Mouse (Mus musculus) CH12.LX (cell line): ENCODE data around the gene S1pr1. TPM values are rescaled to one million over a fixed set of nuclear protein-coding genes. Genes with fewer than 3 reads are reported as not detected.

Experiments used
- DNase-seq: peaks from one replicate; pipeline ENCODE4 v3.0.0-alpha.2; 2013; ENCODE audit errors: extremely low read depth
- H3K27ac ChIP-seq: 2 replicates; pipeline ENCODE4 v1.5.1; 2012; ENCODE audit warnings: low read depth, mild to moderate bottlenecking, control low read depth, moderate library complexity; ENCODE audit not compliant: insufficient read depth
- H3K27me3 ChIP-seq: replicated peaks from 2 replicates; pipeline ENCODE3; 2012; ENCODE audit warnings: inconsistent platforms
- H3K36me3 ChIP-seq, 2 experiments: replicated peaks in 1 of 2; 2 replicates each; pipeline versions ENCODE3 to v1.6.1; 2012; ENCODE audit warnings: inconsistent platforms in 1 of 2, low read length in 1 of 2, mild to moderate bottlenecking in 1 of 2, mixed read lengths in 1 of 2, moderate library complexity in 1 of 2; ENCODE audit not compliant: control insufficient read depth in 1 of 2, insufficient read depth in 1 of 2
- H3K4me1 ChIP-seq, 2 experiments: 2 replicates each; pipeline ENCODE4 v1.6.1; 2012; ENCODE audit warnings: inconsistent platforms in 1 of 2, moderate library complexity in 1 of 2; ENCODE audit not compliant: insufficient read depth in 2 of 2, control insufficient read depth in 1 of 2
- H3K4me2 ChIP-seq: 2 replicates; pipeline ENCODE4 v1.6.1; 2012; ENCODE audit warnings: low read depth, mild to moderate bottlenecking, control low read depth; ENCODE audit not compliant: poor library complexity, insufficient read depth, severe bottlenecking
- H3K4me3 ChIP-seq, 3 experiments: fragments of 150-350 bp in 1 of 3; sonication (generic) in 1 of 3; replicated peaks in 1 of 3; 2 replicates each; pipeline versions ENCODE3 to v1.5.1; 2011 to 2012; ENCODE audit warnings: low read depth in 2 of 3, low read length in 2 of 3, mild to moderate bottlenecking in 2 of 3, moderate library complexity in 2 of 3, control low read depth in 1 of 3, improper control_type of control experiment in 1 of 3, inconsistent platforms in 1 of 3, mixed read lengths in 1 of 3; ENCODE audit not compliant: poor library complexity in 1 of 3
- H3K79me2 ChIP-seq: replicated peaks from 2 replicates; pipeline ENCODE4 v1.6.1; 2012; ENCODE audit warnings: mild to moderate bottlenecking, moderate library complexity; ENCODE audit not compliant: control insufficient read depth, poor library complexity, insufficient read depth, severe bottlenecking; ENCODE audit errors: extremely low read depth
- H3K9ac ChIP-seq: 2 replicates; pipeline ENCODE4 v1.6.1; 2012; ENCODE audit warnings: low read depth, mild to moderate bottlenecking, control low read depth, moderate library complexity; ENCODE audit not compliant: insufficient read depth
- H3K9me3 ChIP-seq: replicated peaks from 2 replicates; pipeline ENCODE3; 2012; ENCODE audit warnings: low read length, inconsistent platforms, mixed read lengths
- BHLHE40 ChIP-seq: IDR thresholded peaks from 2 replicates; pipeline ENCODE4 v1.6.1; 2011; ENCODE audit warnings: mild to moderate bottlenecking, low read depth, low read length, improper control_type of control experiment
- CHD1 ChIP-seq: IDR thresholded peaks from 2 replicates; pipeline ENCODE4 v1.6.1; 2012; ENCODE audit warnings: low read depth, low read length, improper control_type of control experiment, inconsistent platforms
- EP300 ChIP-seq: IDR thresholded peaks from 2 replicates; pipeline ENCODE4 v1.6.1; 2011; ENCODE audit warnings: low read length, improper control_type of control experiment
- GABPA ChIP-seq: IDR thresholded peaks from 2 replicates; pipeline ENCODE4 v1.6.1; 2012; ENCODE audit warnings: low read depth, low read length, improper control_type of control experiment, inconsistent platforms; ENCODE audit not compliant: insufficient replicate concordance
- JUN ChIP-seq: IDR thresholded peaks from 2 replicates; pipeline ENCODE4 v1.6.1; 2011; ENCODE audit warnings: low read depth, mild to moderate bottlenecking, low read length, improper control_type of control experiment, moderate library complexity; ENCODE audit not compliant: insufficient read depth
- JUND ChIP-seq: conservative IDR thresholded peaks from 2 replicates; pipeline ENCODE4 v1.6.1; 2011; ENCODE audit warnings: low read depth, low read length, improper control_type of control experiment
- KAT2A ChIP-seq: IDR thresholded peaks from 2 replicates; pipeline ENCODE4 v1.6.1; 2012; ENCODE audit warnings: low read length, improper control_type of control experiment, inconsistent platforms; ENCODE audit not compliant: insufficient replicate concordance
- MAFK ChIP-seq: IDR thresholded peaks from 2 replicates; pipeline ENCODE4 v1.6.1; 2011; ENCODE audit warnings: low read length, improper control_type of control experiment; ENCODE audit not compliant: insufficient replicate concordance
- MAX ChIP-seq: IDR thresholded peaks from 2 replicates; pipeline ENCODE4 v1.6.1; 2011; ENCODE audit warnings: low read length, improper control_type of control experiment
- MAZ ChIP-seq: IDR thresholded peaks from 2 replicates; pipeline ENCODE4 v1.6.1; 2012; ENCODE audit warnings: low read depth, mild to moderate bottlenecking, inconsistent platforms, low read length, improper control_type of control experiment, moderate library complexity
- MEF2A ChIP-seq: IDR thresholded peaks from 2 replicates; pipeline ENCODE4 v1.6.1; 2014; ENCODE audit warnings: low read depth, mild to moderate bottlenecking, inconsistent platforms, low read length, improper control_type of control experiment, borderline replicate concordance
- MYC ChIP-seq: IDR thresholded peaks from 2 replicates; pipeline ENCODE4 v1.6.1; 2011; ENCODE audit warnings: low read depth, mild to moderate bottlenecking, improper control_type of control experiment, low read length
- NELFE ChIP-seq: IDR thresholded peaks from 2 replicates; pipeline ENCODE4 v1.6.1; 2011; ENCODE audit warnings: low read depth, low read length, improper control_type of control experiment
- NRF1 ChIP-seq: IDR thresholded peaks from 2 replicates; pipeline ENCODE4 v1.6.1; 2014; ENCODE audit warnings: low read depth, mild to moderate bottlenecking, inconsistent platforms, low read length, improper control_type of control experiment, moderate library complexity
- PAX5 ChIP-seq: IDR thresholded peaks from 2 replicates; pipeline ENCODE4 v1.6.1; 2012; ENCODE audit warnings: low read length, inconsistent platforms, mixed read lengths
- POLR2AphosphoS2 ChIP-seq: IDR thresholded peaks from 2 replicates; pipeline ENCODE4 v1.6.1; 2011; ENCODE audit warnings: low read depth, low read length, improper control_type of control experiment
- RCOR1 ChIP-seq: conservative IDR thresholded peaks from 2 replicates; pipeline ENCODE4 v1.6.1; 2012; ENCODE audit warnings: low read depth, mild to moderate bottlenecking, inconsistent platforms, low read length, improper control_type of control experiment
- SIN3A ChIP-seq: IDR thresholded peaks from 2 replicates; pipeline ENCODE4 v1.6.1; 2012; ENCODE audit warnings: low read length, improper control_type of control experiment, inconsistent platforms
- TBP ChIP-seq: conservative IDR thresholded peaks from 2 replicates; pipeline ENCODE4 v1.6.1; 2011; ENCODE audit warnings: low read depth, low read length, improper control_type of control experiment
- TCF12 ChIP-seq: IDR thresholded peaks from 2 replicates; pipeline ENCODE4 v1.6.1; 2014; ENCODE audit warnings: low read depth, mild to moderate bottlenecking, inconsistent platforms, low read length, improper control_type of control experiment
- USF1 ChIP-seq: IDR thresholded peaks from 2 replicates; pipeline ENCODE4 v1.6.1; 2014; ENCODE audit warnings: low read depth, mild to moderate bottlenecking, inconsistent platforms, low read length, improper control_type of control experiment
- USF2 ChIP-seq: conservative IDR thresholded peaks from 2 replicates; pipeline ENCODE4 v1.6.1; 2011; ENCODE audit warnings: low read depth, low read length, improper control_type of control experiment
- ZC3H11A ChIP-seq: IDR thresholded peaks from 2 replicates; pipeline ENCODE4 v1.6.1; 2012; ENCODE audit warnings: low read depth, mild to moderate bottlenecking, inconsistent platforms, low read length, improper control_type of control experiment
- ZKSCAN1 ChIP-seq: IDR thresholded peaks from 2 replicates; pipeline ENCODE4 v1.6.1; 2012; ENCODE audit warnings: low read depth, inconsistent platforms, low read length, improper control_type of control experiment, borderline replicate concordance
- ZMIZ1 ChIP-seq: IDR thresholded peaks from 2 replicates; pipeline ENCODE4 v1.6.1; 2012; ENCODE audit warnings: low read depth, mild to moderate bottlenecking, inconsistent platforms, low read length, improper control_type of control experiment
- dilution Hi-C: fragments of 300-500 bp; cut with MboI; formaldehyde crosslinking; loops from 2 replicates; pipeline ENCODE4 v1.14.3; 2020; ENCODE audit warnings: low sequenced_read_pairs; ENCODE audit not compliant: extremely low pct_unique_long_range_greater_than_20kb, extremely low pct_ligation_motif_present
- in situ Hi-C: fragments of 300-500 bp; cut with MboI; formaldehyde crosslinking; loops from 3 replicates; pipeline ENCODE4 v1.14.3; 2019; ENCODE audit warnings: low sequenced_read_pairs, low pct_ligation_motif_present, low pct_unique_long_range_greater_than_20kb, mixed read lengths
- polyA plus RNA-seq: library from polyadenylated mRNA; unstranded; fragments of >175 nt; gene quantifications from 2 replicates; pipeline ENCODE4 v1.2.1, GENCODE M21; 2012; ENCODE audit warnings: low read depth; ENCODE audit not compliant: insufficient read length
- total RNA-seq, 2 experiments: library from RNA; depleted of rRNA; stranded (reverse); fragments of 300-350 nt in 1 of 2; fragments of >200 nt in 1 of 2; gene quantifications; 2 replicates each; pipeline ENCODE4 v1.2.3; 2012 to 2014

Gene S1pr1
- total and polyA plus RNA-seq, 3 experiments: 1.8 to 7.1 (median 4.6) TPM

GRCm38 (mm10) chr3:115672965-115673662 is 41.8 kb downstream of the S1pr1 start:
- in situ Hi-C loops (no loop called here), dilution Hi-C loops (no loop called here)
- TF ChIP-seq BHLHE40: no peak
- TF ChIP-seq MAX: no peak
- no peak for TF ChIP-seq SIN3A
- TF ChIP-seq TBP: no peak
- no peak for TF ChIP-seq KAT2A
- TF ChIP-seq RCOR1: no peak
- no peak for TF ChIP-seq TCF12
- no peak for TF ChIP-seq MEF2A
- no peak for TF ChIP-seq MAFK
- TF ChIP-seq PAX5: no peak
- TF ChIP-seq NELFE: no peak
- TF ChIP-seq POLR2AphosphoS2: no peak
- Histone ChIP-seq H3K9ac (no peak overlapping the region), H3K27ac (no peak overlapping the region), H3K79me2 (0 out of 2 replicates have a peak, but pooled peaks cover 2% of the 10 kb centered on the region), H3K9me3 (no peaks in the 10 kb centered on the region), H3K27me3 (no peaks in the 10 kb centered on the region), H3K4me2 (no peak overlapping the region), H3K4me3 (no peak overlapping the region), H3K36me3 (no peaks in the 10 kb centered on the region), H3K4me1 (peaks cover 4 to 33% of the 10 kb centered on the region in 2 experiments; a peak in 3 of 4 replicates)
- no peak for DNase-seq

- H3K4me1 ChIP-seq: peaks cover 0 to 30% of the 10 kb centered on the region in 2 experiments; a peak in 2 of 4 replicates
- in situ Hi-C loops: no loop called here
- H3K27ac ChIP-seq: no peak overlapping the region
- TF ChIP-seq POLR2AphosphoS2 (no peak), RCOR1 (no peak), JUN (no peak), USF2 (no peak), CHD1 (no peak), ZKSCAN1 (no peak), TCF12 (no peak), GABPA (no peak), USF1 (no peak), MYC (no peak), MAZ (no peak), ZMIZ1 (no peak), MAX (no peak), KAT2A (no peak), NRF1 (no peak), ZC3H11A (no peak), TBP (no peak), JUND (no peak), EP300 (no peak), MEF2A (no peak)
- H3K9me3 ChIP-seq: no peaks in the 10 kb centered on the region
- DNase-seq: no peak
- dilution Hi-C loops: no loop called here
- no peak overlapping the region for H3K9ac ChIP-seq
- H3K4me2 ChIP-seq: no peak overlapping the region
- H3K4me3 ChIP-seq: no peak overlapping the region
- no peaks in the 10 kb centered on the region for H3K79me2 ChIP-seq
- H3K36me3 ChIP-seq: no peaks in the 10 kb centered on the region
- H3K27me3 ChIP-seq: no peaks in the 10 kb centered on the region
These were observed 45.6 kb downstream of the S1pr1 start for GRCm38 (mm10) chr3:115669230-115669629.
